Mouse (Mus musculus): ENCODE data around the gene Fcer1a. TPM values are rescaled to one million over a fixed set of nuclear protein-coding genes. Genes with fewer than 3 reads are reported as not detected.

Fcer1a gene
- 1.7 and 5.8 TPM in 2 replicates for total RNA-seq (2017)

GRCm38 (mm10) chr1:173227081-173227480, at the start of gene Fcer1a:
Gene Fcer1a, minus strand, starts transcription at chr1:173227214.
- ATAC-seq (replicated peaks; ENCODE audit: low read depth, poor library complexity, severe bottlenecking), result peak; percentile 47; the same call in 1 of the 2 replicates

GRCm38 (mm10) chr1:173265701-173266100, 38.7 kb upstream of the Fcer1a start, which contains the start of gene Olfr418:
Gene Olfr418, plus strand, starts transcription at chr1:173266001.
- no peak for ATAC-seq (replicated peaks; ENCODE audit: low read depth, poor library complexity, severe bottlenecking)

- no peak for ATAC-seq (replicated peaks; ENCODE audit: low read depth, poor library complexity, severe bottlenecking)
These were observed 22.9 kb upstream of the Fcer1a start for GRCm38 (mm10) chr1:173249888-173250287.

GRCm38 (mm10) chr1:173237004-173237403, 10.0 kb upstream of the Fcer1a start:
- ATAC-seq (replicated peaks; ENCODE audit: low read depth, poor library complexity, severe bottlenecking), result peak; percentile 72

GRCm38 (mm10) chr1:173216481-173216880, 10.5 kb downstream of the Fcer1a start:
- ATAC-seq (replicated peaks; ENCODE audit: low read depth, poor library complexity, severe bottlenecking), result 0 out of 2 replicates have a peak, but pooled peaks have one; percentile 22

- ATAC-seq (replicated peaks; ENCODE audit: low read depth, poor library complexity, severe bottlenecking), result no peak
These were observed 14.9 kb downstream of the Fcer1a start, which contains the start of gene Olfr1404 for GRCm38 (mm10) chr1:173212092-173212491. Gene Olfr1404, plus strand, starts transcription at chr1:173212392.

GRCm38 (mm10) chr1:173197508-173197907, 29.5 kb downstream of the Fcer1a start, which contains the start of gene Olfr218:
Gene Olfr218, plus strand, starts transcription at chr1:173197808.
- ATAC-seq (replicated peaks; ENCODE audit: low read depth, poor library complexity, severe bottlenecking), result no peak

- ATAC-seq (replicated peaks; ENCODE audit: low read depth, poor library complexity, severe bottlenecking), result no peak; the same call in 1 of the 2 replicates
These were observed 30.7 kb downstream of the Fcer1a start for GRCm38 (mm10) chr1:173196359-173196758.

- ATAC-seq (replicated peaks; ENCODE audit: low read depth, poor library complexity, severe bottlenecking), result peak; percentile 78; the same call in 1 of the 2 replicates
These were observed 35.0 kb downstream of the Fcer1a start for GRCm38 (mm10) chr1:173192059-173192458.

- ATAC-seq (replicated peaks; ENCODE audit: low read depth, poor library complexity, severe bottlenecking), result no peak
These were observed 36.5 kb downstream of the Fcer1a start, which contains the start of gene Olfr1406 for GRCm38 (mm10) chr1:173190540-173190939. Gene Olfr1406, minus strand, starts transcription at chr1:173190640.

- no peak for ATAC-seq (replicated peaks; ENCODE audit: low read depth, poor library complexity, severe bottlenecking)
These were observed 52.7 kb downstream of the Fcer1a start for GRCm38 (mm10) chr1:173174154-173174842.

Other genes starting within 250 kb of the Fcer1a start
- not detected in 2 replicates for gene Olfr1408, start 89.8 kb downstream of the Fcer1a start, total RNA-seq (2017)
- not detected in 2 replicates for gene Olfr1406, start 36.6 kb downstream of the Fcer1a start, total RNA-seq (2017)
- gene Olfr218, start 29.4 kb downstream of the Fcer1a start, total RNA-seq (2017), result not detected in 2 replicates
- not detected in 2 replicates for gene Olfr1404, start 14.8 kb downstream of the Fcer1a start, total RNA-seq (2017)
- gene Olfr418, start 38.8 kb upstream of the Fcer1a start, total RNA-seq (2017), result not detected in 2 replicates
- not detected in 2 replicates for gene Mptx2, start 50.6 kb upstream of the Fcer1a start, total RNA-seq (2017)
- gene Ackr1, start 106.5 kb upstream of the Fcer1a start, total RNA-seq (2017), result 0.37 TPM in 1 of 2 replicates, not detected in the other
- 58.6 and 72.0 TPM in 2 replicates for gene Aim2, start 123.7 kb upstream of the Fcer1a start, total RNA-seq (2017)
- gene Cadm3, start 140.5 kb upstream of the Fcer1a start, total RNA-seq (2017), result 0.05 TPM in 1 of 2 replicates, not detected in the other

All from common myeloid progenitor, adult 5-6 weeks (primary cell).